Mouse (Mus musculus): ENCODE measurements around the gene Adam33.
A peak's percentile ranks its signal among the peaks of the same experiment; 100 is the strongest.
"Not testable (repeated sequence)": the region's sequence is repeated elsewhere in the genome, so short reads cannot be mapped to it uniquely, and the experiment has no call there.

Gene Adam33

DNA sequence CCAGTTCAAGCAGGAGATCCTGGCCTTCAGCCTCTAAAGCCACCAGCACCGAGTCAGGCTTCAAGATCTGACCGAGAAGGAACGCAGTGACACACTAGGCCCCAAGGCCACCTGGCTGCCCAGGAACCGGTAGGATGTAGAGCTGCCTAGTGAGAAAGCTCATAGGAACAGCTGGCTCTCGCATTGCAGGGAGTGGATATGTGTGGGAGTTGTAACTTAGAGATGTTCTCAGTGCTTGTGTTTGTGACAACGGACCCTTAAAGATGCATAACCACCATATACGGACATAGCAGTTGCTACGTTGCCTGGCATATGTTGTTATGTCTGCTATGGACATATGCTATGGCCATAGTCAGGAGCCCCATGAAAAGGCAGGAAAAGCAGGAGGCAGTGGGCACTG is 4.9 kb downstream of the Adam33 start:
- no peak for DNase-seq (ENCODE audit: low spot score in 2 of 2)

DNA sequence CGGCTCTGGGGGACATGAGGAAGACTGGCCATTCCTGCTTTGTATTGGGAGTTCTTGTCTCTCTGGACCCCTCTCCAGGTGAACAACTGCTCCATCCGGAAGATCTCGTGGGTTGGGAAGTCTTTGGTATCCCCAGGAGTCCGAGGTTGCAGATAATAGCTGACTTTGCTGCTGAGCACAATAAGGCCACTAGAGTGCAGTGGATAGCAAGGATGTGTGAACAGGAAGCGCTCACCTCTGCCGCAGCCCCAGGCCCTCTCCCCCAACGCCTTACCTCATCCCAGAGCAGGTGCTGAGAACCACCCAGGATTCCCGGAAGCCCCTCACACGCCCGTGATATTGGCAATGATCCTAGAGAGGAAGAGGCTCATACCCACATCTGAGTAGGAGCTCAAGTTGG is 7.4 kb downstream of the Adam33 start:
- DNase-seq (ENCODE audit: low spot score in 2 of 2), result no peak

- DNase-seq (ENCODE audit: low spot score in 2 of 2), result no peak
Measured at GRCm38 (mm10) chr2:131055631-131056030, 8.0 kb downstream of the Adam33 start.

- no peak for DNase-seq (ENCODE audit: low spot score in 2 of 2)
Measured at GRCm38 (mm10) chr2:131054646-131055264, 8.9 kb downstream of the Adam33 start.

DNA sequence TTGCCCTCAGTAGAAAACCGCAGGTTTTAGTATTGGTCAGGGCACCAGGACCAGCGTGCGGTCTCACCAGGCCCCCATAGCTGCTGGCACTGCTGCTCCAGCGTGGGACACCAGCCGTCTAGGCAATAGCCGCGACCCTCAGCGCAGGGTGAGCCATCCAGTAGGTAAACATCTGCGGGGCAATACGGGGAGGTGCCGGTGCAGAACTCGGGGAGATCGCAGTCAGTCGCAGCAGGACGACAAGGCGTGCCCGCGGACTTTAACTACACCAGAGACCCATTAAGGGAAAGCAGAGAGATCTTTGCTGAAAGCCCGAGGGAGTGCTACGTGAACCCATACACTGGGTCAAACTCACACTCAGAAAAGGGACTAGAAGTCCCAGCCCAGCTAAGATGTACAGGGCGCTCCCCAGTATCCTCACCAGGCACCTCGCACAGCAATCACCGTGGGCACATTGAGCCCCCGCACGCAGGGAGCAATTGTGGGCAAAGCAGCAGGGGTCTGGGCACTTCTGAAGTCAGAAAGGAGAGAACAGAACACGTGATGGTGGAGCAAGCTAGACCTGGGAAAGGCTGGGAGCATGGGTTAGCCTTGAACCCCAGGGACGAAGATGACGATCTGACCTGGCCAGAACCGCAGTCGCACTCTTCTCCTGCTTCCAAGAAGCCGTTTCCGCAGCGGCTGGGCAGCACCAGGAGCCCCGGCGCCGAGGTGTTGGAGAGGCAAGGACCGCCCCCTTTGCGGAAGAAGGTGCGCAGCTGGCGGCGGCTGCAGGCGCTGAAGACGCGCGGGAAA is 9.6 kb downstream of the Adam33 start:
- DNase-seq (ENCODE audit: low spot score in 2 of 2), result no peak

DNA sequence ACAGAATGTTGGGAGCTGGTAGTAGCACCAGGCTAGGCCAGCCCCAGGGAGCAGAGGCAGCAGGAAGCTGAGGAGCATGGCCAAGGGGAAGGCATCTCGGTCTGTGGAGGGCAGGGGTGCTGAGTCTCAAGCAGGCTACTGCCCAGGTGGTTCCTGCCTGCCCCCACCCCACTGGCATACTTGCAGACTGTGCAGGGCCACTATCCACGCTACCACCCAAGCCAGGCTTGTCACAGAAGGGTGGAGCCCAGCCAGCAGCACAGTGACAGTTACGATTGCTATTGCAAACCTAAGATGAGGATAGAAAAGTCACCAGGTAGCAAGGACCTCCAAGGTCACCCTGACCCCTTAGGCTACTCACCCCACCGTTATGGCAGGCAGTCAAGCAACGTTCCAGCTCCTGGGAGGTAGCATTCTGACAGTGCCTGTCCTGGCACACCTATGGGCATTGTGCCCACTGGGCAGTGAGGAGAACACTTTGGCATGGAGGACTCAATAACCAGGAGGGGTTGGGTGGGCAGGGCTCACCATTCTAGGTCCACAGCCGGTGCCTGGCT is 10.7 kb downstream of the Adam33 start:
- DNase-seq (ENCODE audit: low spot score in 2 of 2), result no peak

GRCm38 (mm10) chr2:131052043-131052442 is 11.6 kb downstream of the Adam33 start:
- no peak for DNase-seq (ENCODE audit: low spot score in 2 of 2)

GRCm38 (mm10) chr2:131046025-131046424 is 17.6 kb downstream of the Adam33 start:
- no peak for DNase-seq (ENCODE audit: low spot score in 2 of 2)

DNA sequence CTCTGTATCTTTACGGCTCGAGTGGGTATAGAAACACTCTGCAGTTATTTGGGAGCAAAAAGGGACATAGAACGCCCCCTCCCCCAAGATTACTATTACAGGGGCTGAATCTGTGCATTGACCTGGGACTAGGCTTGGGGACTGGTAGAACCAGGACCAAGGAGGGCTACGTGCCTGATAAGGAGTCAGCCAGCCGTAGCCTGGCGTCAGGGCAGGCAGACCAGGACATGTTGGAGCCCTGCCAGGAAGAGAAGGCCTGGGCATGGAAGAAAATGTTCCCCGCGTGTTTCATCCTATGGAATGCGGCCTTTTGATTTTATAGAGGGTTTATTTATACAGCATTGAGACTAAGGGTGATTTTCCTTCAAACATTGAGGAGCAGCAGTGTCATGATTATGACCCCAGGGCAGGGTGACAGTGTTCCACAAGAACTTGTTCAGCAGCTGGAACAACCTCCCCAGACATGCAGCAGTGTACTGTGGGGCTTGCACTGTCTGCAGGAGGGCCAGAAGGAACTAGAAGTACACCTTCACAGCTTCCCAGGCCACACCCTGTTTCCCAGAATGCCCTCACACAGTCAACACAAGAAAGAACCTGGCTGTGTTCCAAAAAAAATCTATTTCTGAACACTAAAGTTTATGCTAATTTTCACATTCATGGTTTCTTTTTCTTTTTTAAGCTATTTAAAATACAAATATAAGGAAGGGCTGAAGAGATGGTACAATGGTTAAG is 18.5 kb downstream of the Adam33 start:
- no peak for DNase-seq (ENCODE audit: low spot score in 2 of 2)

- no peak for DNase-seq (ENCODE audit: low spot score in 2 of 2)
Measured at GRCm38 (mm10) chr2:131044354-131044852, 19.2 kb downstream of the Adam33 start.

DNA sequence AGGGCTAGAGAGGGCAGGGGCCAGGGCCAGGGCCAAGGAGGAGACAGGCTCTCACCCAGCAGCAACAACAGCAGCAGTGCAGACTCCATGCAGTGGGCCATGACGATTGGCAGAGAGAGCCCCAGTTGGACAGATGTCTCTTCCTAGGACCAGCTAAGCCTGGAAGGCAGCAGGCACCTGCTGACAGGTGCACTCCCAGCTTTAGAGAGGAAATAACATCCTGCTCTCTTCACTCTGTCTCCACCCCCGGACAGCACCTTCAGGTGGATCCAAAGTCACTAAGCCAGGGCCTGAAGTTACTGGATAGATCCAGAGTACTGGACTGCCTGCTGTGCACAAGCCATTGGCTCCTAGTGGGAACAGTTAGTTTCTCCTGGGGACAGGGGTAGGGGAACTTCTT is 20.6 kb downstream of the Adam33 start, which contains the start of gene Gfra4:
Gene Gfra4, minus strand, starts transcription at position 101 of the 400 bp plus-strand sequence.
- no peak for DNase-seq (ENCODE audit: low spot score in 2 of 2)

DNA sequence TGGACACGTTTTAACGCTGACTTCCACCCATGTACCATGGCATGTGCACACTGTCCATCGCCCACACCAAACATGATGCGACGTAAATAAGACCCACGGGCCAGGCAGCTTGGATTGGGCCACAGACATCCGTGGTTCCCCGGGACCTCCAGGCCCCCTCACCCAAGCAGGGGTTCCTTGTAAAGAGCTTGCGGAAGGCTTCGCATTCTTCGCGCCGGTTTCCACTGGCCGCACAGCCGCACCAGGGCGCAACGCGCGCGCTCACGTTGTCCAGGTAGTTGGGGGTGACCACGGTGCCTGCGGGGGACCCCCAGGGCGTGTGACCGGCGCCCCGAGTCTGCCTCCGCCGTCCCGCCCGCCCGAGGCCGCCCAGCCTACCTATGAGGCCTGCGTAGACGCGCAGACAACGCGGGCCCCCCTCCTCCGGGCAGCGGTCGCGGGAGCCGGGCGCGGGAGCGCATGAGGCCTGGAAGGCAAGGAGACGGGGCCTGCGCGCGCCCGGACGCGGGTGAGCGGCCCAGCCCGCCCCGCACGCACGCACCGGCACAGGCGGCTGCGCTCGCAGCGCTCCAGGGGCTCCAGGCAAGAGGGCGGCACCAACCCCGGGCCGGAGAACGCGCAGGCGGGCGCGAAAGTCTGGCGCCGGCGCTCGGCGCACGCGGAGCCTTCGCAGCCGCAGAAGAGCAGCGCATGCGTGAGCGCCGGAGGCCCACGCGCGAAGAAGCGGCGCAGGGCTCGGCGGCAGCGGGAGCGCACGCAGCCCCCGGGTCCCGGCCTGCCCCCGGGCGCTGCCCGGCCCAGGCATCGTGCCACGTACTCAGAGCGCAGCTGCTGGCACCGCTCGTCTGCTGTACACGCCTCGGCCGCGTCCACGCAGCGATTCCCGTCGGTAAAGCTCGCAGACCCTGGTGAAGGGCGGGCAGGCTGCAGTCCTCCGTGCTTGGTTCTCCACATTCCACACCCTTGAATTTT is 22.5 kb downstream of the Adam33 start:
- peak; percentile 62 to 79 for DNase-seq (ENCODE audit: low spot score in 2 of 2)

DNA sequence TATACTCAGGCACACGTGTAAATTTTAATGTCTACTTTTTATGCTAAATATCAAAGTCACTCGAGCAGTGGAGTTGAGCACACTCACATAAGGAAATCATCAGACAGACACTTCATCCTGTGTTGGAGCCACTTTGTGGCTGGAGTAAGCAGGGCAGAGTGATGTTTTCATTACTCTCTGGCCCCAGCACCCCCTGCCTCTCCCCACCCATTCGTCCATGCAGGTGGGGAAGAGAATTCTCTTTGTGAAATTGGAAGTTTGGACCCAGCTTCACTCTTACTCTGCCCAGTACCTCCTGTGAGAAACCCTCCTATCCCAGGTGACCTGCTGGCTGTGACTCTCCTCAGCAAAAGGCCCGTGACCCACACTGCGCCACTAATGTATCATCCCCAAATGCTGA is 24.9 kb downstream of the Adam33 start:
- no peak for DNase-seq (ENCODE audit: low spot score in 2 of 2)

DNA sequence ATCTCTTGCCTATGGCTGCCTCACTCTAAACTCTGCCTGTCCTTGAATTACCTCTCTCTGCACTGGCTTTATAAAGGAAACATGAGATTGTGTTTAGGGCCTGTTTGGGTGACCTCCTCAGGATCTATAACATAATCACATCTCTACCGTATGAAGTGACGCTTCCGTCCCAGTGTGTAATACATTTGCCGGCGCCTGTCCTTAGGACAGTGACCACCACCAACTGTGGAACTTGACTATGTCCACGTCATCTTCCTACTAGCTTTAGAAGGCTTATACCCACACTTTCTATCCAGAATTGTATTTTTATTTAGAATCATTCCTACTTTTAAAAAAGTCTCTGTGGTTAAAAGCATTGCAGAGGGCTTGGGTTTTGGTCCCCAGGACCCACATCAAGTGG is 25.4 kb downstream of the Adam33 start:
- DNase-seq (ENCODE audit: low spot score in 2 of 2), result no peak

- no peak for DNase-seq (ENCODE audit: low spot score in 2 of 2)
Measured at GRCm38 (mm10) chr2:131037226-131037990, 26.2 kb downstream of the Adam33 start.

GRCm38 (mm10) chr2:131036757-131037156 is 26.9 kb downstream of the Adam33 start:
- no peak for DNase-seq (ENCODE audit: low spot score in 2 of 2)

DNA sequence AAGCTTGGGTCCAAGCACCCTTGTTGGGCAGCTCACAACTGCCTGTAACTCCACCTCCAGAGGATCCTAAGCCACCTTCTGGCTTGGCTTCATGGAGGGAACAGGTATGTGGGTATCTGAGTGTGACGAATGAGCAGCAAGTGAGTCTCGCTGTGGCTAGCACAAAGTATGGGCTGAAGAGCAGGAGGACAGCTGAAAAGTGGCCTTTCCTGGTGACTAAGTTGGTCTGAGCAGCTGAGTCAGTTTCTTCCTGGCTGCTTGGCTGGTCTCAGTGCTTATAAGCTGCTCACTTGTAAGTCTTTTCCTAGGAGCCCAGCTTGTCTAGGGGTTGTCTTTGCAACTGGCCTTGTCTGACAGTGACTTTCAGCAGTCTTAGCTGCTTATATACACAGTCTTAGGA is 27.3 kb downstream of the Adam33 start:
- DNase-seq (ENCODE audit: low spot score in 2 of 2), result no peak

DNA sequence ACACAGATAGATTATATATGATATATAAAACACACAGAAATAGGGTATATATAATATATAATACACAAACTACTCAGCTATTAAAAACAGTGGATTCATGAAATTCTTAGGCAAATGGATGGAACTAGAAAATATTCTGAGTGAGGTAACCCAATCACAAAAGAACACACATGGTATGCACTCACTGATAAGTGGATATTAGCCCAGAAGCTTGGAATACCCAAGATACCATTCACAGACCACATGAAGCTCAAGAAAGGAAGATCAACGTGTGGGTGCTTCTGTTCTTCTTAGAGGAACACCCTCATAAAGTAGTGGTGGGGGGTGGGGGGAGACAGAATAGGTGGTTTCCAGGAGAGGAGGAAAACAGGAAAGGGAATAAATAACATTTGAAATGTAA is 32.2 kb downstream of the Adam33 start:
- DNase-seq (ENCODE audit: low spot score in 2 of 2), result not testable (repeated sequence)

GRCm38 (mm10) chr2:131030998-131031397 is 32.6 kb downstream of the Adam33 start:
- no peak for DNase-seq (ENCODE audit: low spot score in 2 of 2)

DNA sequence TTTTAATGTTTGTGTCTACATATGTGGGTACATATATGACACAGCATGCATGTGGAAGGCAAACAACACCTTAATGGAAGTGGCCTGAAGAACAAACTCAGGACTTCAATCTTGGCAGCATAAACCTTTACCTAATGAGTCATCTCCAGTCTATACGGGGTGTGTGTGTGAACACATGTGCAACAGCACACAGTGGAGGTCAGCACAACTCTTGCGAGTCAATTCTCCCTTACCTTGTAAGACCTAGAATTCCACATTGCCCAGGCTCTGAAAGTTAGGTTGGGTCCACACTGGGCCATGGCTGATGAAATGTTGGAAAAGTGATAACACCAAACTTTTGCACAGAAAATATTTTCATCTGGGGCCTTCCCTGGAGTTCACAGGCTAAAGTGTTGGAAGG is 33.1 kb downstream of the Adam33 start:
- no peak for DNase-seq (ENCODE audit: low spot score in 2 of 2)

Measured in frontal cortex, postnatal 10 days (tissue).